22 mouse cellular contexts compared by ENCODE assay signal in genomic region chr17:43822630-43823029, GRCm38 (mm10). TPM values are rescaled to one million over a fixed set of nuclear protein-coding genes. Genes with fewer than 3 reads are reported as not detected.
DNase-seq lines count a peak whose midpoint lies in the region; ATAC-seq and TF ChIP-seq lines count a peak whose summit lies in the region.
"Had no signal": no experiment of that assay in that cellular context is flagged by ENCODE, and none has a peak within 500 bp of the region (broad histone marks: within the 10 kb centered on the region; RNA-seq: fewer than 3 reads in every experiment).

No protein-coding gene starts in this region.

- no peak for TF ChIP-seq POLR2A in kidney, adult 2 months (IDR thresholded peaks at IDR 0.05; ENCODE audit: low read depth, low read length)

- 77% methylated on average over 2 of the region's 2 CpGs for WGBS in forebrain, embryonic 15.5 days
- WGBS in forebrain, embryonic 13.5 days: 84% methylated on average over 2 of the region's 2 CpGs
- WGBS in hindbrain, embryonic 13.5 days: 75% methylated on average over 2 of the region's 2 CpGs
- WGBS in hindbrain, embryonic 12.5 days: 72% methylated on average over 2 of the region's 2 CpGs
- 70% methylated on average over 2 of the region's 2 CpGs for WGBS in midbrain, embryonic 14.5 days
- 87% methylated on average over 2 of the region's 2 CpGs for whole genome bisulfite sequencing in midbrain, embryonic 10.5 days
- 78% methylated on average over 2 of the region's 2 CpGs for WGBS in kidney, adult 2 months

- ATAC-seq in forebrain, embryonic 15.5 days (replicated peaks): no peak
- ATAC-seq in forebrain, embryonic 13.5 days: no peak
- no peak; the same call in 1 of the 2 replicates for ATAC-seq in hindbrain, embryonic 13.5 days (ENCODE audit: low FRiP score)
- no peak for ATAC-seq in hindbrain, embryonic 12.5 days (ENCODE audit: low FRiP score)
- no peak for ATAC-seq in midbrain, embryonic 14.5 days (ENCODE audit: low FRiP score, low TSS enrichment)
- ATAC-seq: CD4-positive, CD25-positive, alpha-beta regulatory T cell, adult 4 months; inflammation-experienced regulatory T-cells, adult 6 months; intestine, postnatal 0 days had no signal

- no peaks in the 10 kb centered on the region for H3K4me1 ChIP-seq in forebrain, embryonic 15.5 days
- no peaks in the 10 kb centered on the region for H3K4me1 ChIP-seq in forebrain, embryonic 13.5 days
- H3K4me1 ChIP-seq in hindbrain, embryonic 13.5 days (replicated peaks): peaks cover 13% of the 10 kb centered on the region
- H3K4me1 ChIP-seq in hindbrain, embryonic 12.5 days: peaks cover 3% of the 10 kb centered on the region; the same call in 1 of the 2 replicates
- H3K4me1 ChIP-seq in midbrain, embryonic 14.5 days (ENCODE audit: control insufficient read depth, insufficient read depth, low read length): peaks cover 13% of the 10 kb centered on the region
- H3K4me1 ChIP-seq in midbrain, embryonic 10.5 days: peaks cover 11% of the 10 kb centered on the region; the same call in 1 of the 2 replicates
- no peaks in the 10 kb centered on the region for H3K4me1 ChIP-seq in kidney, adult 2 months (ENCODE audit: control insufficient read depth, insufficient read depth, low read length)
- H3K4me1 ChIP-seq: embryonic facial prominence, embryonic 15.5 days had no signal

- no peaks in the 10 kb centered on the region for H3K36me3 ChIP-seq in forebrain, embryonic 15.5 days
- H3K36me3 ChIP-seq in forebrain, embryonic 13.5 days (ENCODE audit: poor library complexity, severe bottlenecking): no peaks in the 10 kb centered on the region
- H3K36me3 ChIP-seq in hindbrain, embryonic 13.5 days: no peaks in the 10 kb centered on the region
- no peaks in the 10 kb centered on the region for H3K36me3 ChIP-seq in hindbrain, embryonic 12.5 days
- no peaks in the 10 kb centered on the region for H3K36me3 ChIP-seq in midbrain, embryonic 14.5 days (ENCODE audit: control insufficient read depth, insufficient read depth, low read length)
- H3K36me3 ChIP-seq in midbrain, embryonic 10.5 days: no peaks in the 10 kb centered on the region
- no peaks in the 10 kb centered on the region for H3K36me3 ChIP-seq in kidney, adult 2 months (ENCODE audit: control insufficient read depth, insufficient read depth, low read length)
- H3K36me3 ChIP-seq: embryonic facial prominence, embryonic 15.5 days; forebrain, embryonic 10.5 days; G1E; hindbrain, embryonic 10.5 days had no signal

- DNase-seq in midbrain, embryonic 14.5 days: no peak
- DNase-seq in midbrain, embryonic 10.5 days (ENCODE audit: low spot score): no peak
- no peak for DNase-seq in kidney, adult 2 months
- DNase-seq: adrenal gland, adult 8-10 months; adrenal gland, postnatal 36 days; B cell, adult 2 months; cerebellum, adult 2 months; cerebellum, postnatal 10 days; embryo, embryonic 11 days; gastrocnemius, postnatal 10 days had no signal

- no peaks in the 10 kb centered on the region for H3K27me3 ChIP-seq in forebrain, embryonic 15.5 days
- no peaks in the 10 kb centered on the region for H3K27me3 ChIP-seq in forebrain, embryonic 13.5 days
- no peaks in the 10 kb centered on the region for H3K27me3 ChIP-seq in hindbrain, embryonic 13.5 days
- H3K27me3 ChIP-seq in hindbrain, embryonic 12.5 days: no peaks in the 10 kb centered on the region
- no peaks in the 10 kb centered on the region for H3K27me3 ChIP-seq in midbrain, embryonic 14.5 days (ENCODE audit: control insufficient read depth, insufficient read depth, low read length)
- H3K27me3 ChIP-seq in midbrain, embryonic 10.5 days (ENCODE audit: low read depth, poor library complexity, severe bottlenecking): no peaks in the 10 kb centered on the region
- no peaks in the 10 kb centered on the region for H3K27me3 ChIP-seq in kidney, adult 2 months (replicated peaks; ENCODE audit: control insufficient read depth, insufficient read depth, low read length)
- H3K27me3 ChIP-seq: embryonic facial prominence, embryonic 15.5 days had no signal

- TF ChIP-seq CTCF in kidney, adult 2 months (conservative IDR thresholded peaks at IDR 0.05; ENCODE audit: insufficient read depth, insufficient read length, low read depth, low read length): no peak

- no peaks in the 10 kb centered on the region for H3K9me3 ChIP-seq in forebrain, embryonic 15.5 days
- no peaks in the 10 kb centered on the region for H3K9me3 ChIP-seq in forebrain, embryonic 13.5 days (replicated peaks)
- no peaks in the 10 kb centered on the region for H3K9me3 ChIP-seq in hindbrain, embryonic 13.5 days
- no peaks in the 10 kb centered on the region for H3K9me3 ChIP-seq in hindbrain, embryonic 12.5 days (replicated peaks)
- H3K9me3 ChIP-seq in midbrain, embryonic 14.5 days (ENCODE audit: control insufficient read depth, low read length): no peaks in the 10 kb centered on the region
- H3K9me3 ChIP-seq in midbrain, embryonic 10.5 days (replicated peaks): no peaks in the 10 kb centered on the region
- H3K9me3 ChIP-seq: embryonic facial prominence, embryonic 15.5 days; forebrain, embryonic 10.5 days; hindbrain, embryonic 10.5 days had no signal

- 0 out of 2 replicates have a peak overlapping the region, but pooled peaks have one; percentile 7 for H3K27ac ChIP-seq in forebrain, embryonic 15.5 days (replicated peaks)
- H3K27ac ChIP-seq in forebrain, embryonic 13.5 days: no peak overlapping the region
- H3K27ac ChIP-seq in hindbrain, embryonic 13.5 days: peak overlapping the region; percentile 45; the same call in 1 of the 2 replicates
- H3K27ac ChIP-seq in hindbrain, embryonic 12.5 days: no peak overlapping the region
- peak overlapping the region; percentile 78 for H3K27ac ChIP-seq in midbrain, embryonic 14.5 days (replicated peaks; ENCODE audit: low read depth, low read length)
- H3K27ac ChIP-seq in midbrain, embryonic 10.5 days (replicated peaks): no peak overlapping the region
- no peak overlapping the region for H3K27ac ChIP-seq in kidney, adult 2 months (ENCODE audit: insufficient read depth, low read depth, low read length)
- H3K27ac ChIP-seq: embryonic facial prominence, embryonic 15.5 days; forebrain, embryonic 10.5 days; hindbrain, embryonic 10.5 days had no signal

- H3K9ac ChIP-seq in forebrain, embryonic 15.5 days (replicated peaks): no peak overlapping the region
- no peak overlapping the region for H3K9ac ChIP-seq in forebrain, embryonic 13.5 days
- H3K9ac ChIP-seq in hindbrain, embryonic 13.5 days: no peak overlapping the region
- H3K9ac ChIP-seq in hindbrain, embryonic 12.5 days: no peak overlapping the region
- H3K9ac ChIP-seq in midbrain, embryonic 14.5 days (replicated peaks; ENCODE audit: low read length): no peak overlapping the region
- H3K9ac ChIP-seq: embryonic facial prominence, embryonic 15.5 days had no signal

- H3K4me3 ChIP-seq in forebrain, embryonic 15.5 days: no peak overlapping the region
- no peak overlapping the region for H3K4me3 ChIP-seq in forebrain, embryonic 13.5 days
- no peak overlapping the region for H3K4me3 ChIP-seq in hindbrain, embryonic 13.5 days
- H3K4me3 ChIP-seq in hindbrain, embryonic 12.5 days: no peak overlapping the region
- H3K4me3 ChIP-seq in midbrain, embryonic 14.5 days (replicated peaks; ENCODE audit: low read depth, low read length): no peak overlapping the region
- no peak overlapping the region for H3K4me3 ChIP-seq in midbrain, embryonic 10.5 days
- no peak overlapping the region for H3K4me3 ChIP-seq in kidney, adult 2 months (ENCODE audit: insufficient read depth, low read depth, low read length)
- H3K4me3 ChIP-seq: embryonic facial prominence, embryonic 15.5 days; erythroblast, embryonic 14.5 days; forebrain, embryonic 10.5 days; hindbrain, embryonic 10.5 days had no signal

- H3K4me2 ChIP-seq in forebrain, embryonic 15.5 days (replicated peaks): no peak overlapping the region
- H3K4me2 ChIP-seq in forebrain, embryonic 13.5 days: no peak overlapping the region
- H3K4me2 ChIP-seq in hindbrain, embryonic 13.5 days: no peak overlapping the region
- H3K4me2 ChIP-seq in hindbrain, embryonic 12.5 days (replicated peaks): no peak overlapping the region
- 0 out of 2 replicates have a peak overlapping the region, but pooled peaks have one; percentile 6 for H3K4me2 ChIP-seq in midbrain, embryonic 14.5 days (ENCODE audit: low read length)
- H3K4me2 ChIP-seq: embryonic facial prominence, embryonic 15.5 days had no signal

RNA-seq across cellular contexts. Expression of gene Rcan2, which starts 21.5 kb away (rescaled TPM):
- 30.1 and 31.0 TPM in 2 replicates for polyA plus RNA-seq in forebrain, embryonic 15.5 days (2015; fragmentation: Nextera tagmentation; extraction: Ambion mirVana)
- polyA plus RNA-seq in forebrain, embryonic 13.5 days (2015; fragmentation: Nextera tagmentation; extraction: Ambion mirVana): 24.5 and 30.4 TPM in 2 replicates
- 104 and 111 TPM in 2 replicates for polyA plus RNA-seq in hindbrain, embryonic 13.5 days (2015; fragmentation: Nextera tagmentation; extraction: Ambion mirVana)
- polyA plus RNA-seq in hindbrain, embryonic 12.5 days (2016; fragmentation: Nextera tagmentation; extraction: Ambion mirVana): 51.9 and 65.0 TPM in 2 replicates
- 68.5 and 79.4 TPM in 2 replicates for polyA plus RNA-seq in midbrain, embryonic 14.5 days (2014; fragmentation: Nextera tagmentation; extraction: Ambion mirVana)
- 5.6 and 10.9 TPM in 2 replicates for polyA plus RNA-seq in midbrain, embryonic 10.5 days (2016; fragmentation: Nextera tagmentation; extraction: Ambion mirVana)
- 15.4 and 18.3 TPM in 2 replicates for polyA plus RNA-seq in kidney, adult 2 months (2012; rRNA removed)
- polyA plus RNA-seq: CD4-positive, CD25-positive, alpha-beta regulatory T cell, adult 4 months; erythroblast, embryonic 14.5 days; G1E; inflammation-experienced regulatory T-cells, adult 6 months had no signal

Comparison
In these comparisons a context has a peak if more than half of its experiments do, and no peak if none do; other contexts are left out.
1. H3K27ac ChIP-seq: peak in forebrain, embryonic 15.5 days (single experiment), hindbrain, embryonic 13.5 days (single experiment) and midbrain, embryonic 14.5 days (single experiment); none in forebrain, embryonic 13.5 days (single experiment), hindbrain, embryonic 12.5 days (single experiment), midbrain, embryonic 10.5 days (single experiment) and kidney, adult 2 months (single experiment).